In the genomic region with DNA sequence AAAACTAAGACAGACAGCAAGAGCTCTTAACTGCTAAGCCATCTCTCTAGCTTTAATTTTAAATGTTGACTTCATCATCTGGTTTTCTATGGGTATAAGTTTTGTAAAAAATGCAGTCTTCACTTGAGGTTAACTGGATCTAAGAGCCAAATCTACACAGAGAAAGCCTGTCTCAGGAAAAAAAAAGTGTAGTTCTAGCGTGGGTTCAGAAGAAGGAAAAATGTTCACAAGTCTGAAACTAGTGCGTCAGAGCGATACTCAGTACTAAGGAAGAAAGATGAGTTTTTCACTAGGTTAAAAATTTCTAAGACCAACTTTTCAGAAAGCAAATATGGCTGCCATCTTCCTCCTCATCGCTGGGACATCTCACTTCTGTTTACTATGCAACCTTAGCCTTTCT, we compare ENCODE assay signal across 20 mouse cellular contexts.
DNase-seq lines count a peak whose midpoint lies in the region; ATAC-seq lines count a peak whose summit lies in the region.
"Had no signal": no experiment of that assay in that cellular context is flagged by ENCODE, and none has a peak within 500 bp of the region (broad histone marks: within the 10 kb centered on the region; RNA-seq: fewer than 3 reads in every experiment).

No protein-coding gene starts in this region.

- DNase-seq in frontal cortex, postnatal 14 days (ENCODE audit: low spot score in 2 of 2), result no peak
- DNase-seq in brain, adult 2 months (ENCODE audit: low read depth, low spot score), result peak; percentile 40
- DNase-seq in telencephalon, adult 2 months (ENCODE audit: low read depth, low spot score), result peak; percentile 53
- no peak for DNase-seq in cerebellum, adult 11-12 months
- DNase-seq in adrenal gland, adult 8-10 months, result no peak
- DNase-seq: adrenal gland, adult 2 months; adrenal gland, postnatal 10 days; adrenal gland, postnatal 14 days; adrenal gland, postnatal 25 days; adrenal gland, postnatal 36 days; B cell, adult 2 months; cerebellum, adult 11 months; cerebellum, adult 18-20 months; cerebellum, adult 2 months; cerebellum, adult 8-10 months; cerebellum, adult 9-10 months had no signal

- peak; percentile 83 for ATAC-seq in frontal cortex, adult (ENCODE audit: low TSS enrichment)
- ATAC-seq: activated CD4-positive, CD25-positive, alpha-beta regulatory T cell, adult 4 months; CD4-positive, CD25-positive, alpha-beta regulatory T cell, adult 4 months; Patski had no signal

Comparison
In these comparisons a context has a peak if more than half of its experiments do, and no peak if none do; other contexts are left out.
1. DNase-seq: peak in brain, adult 2 months (single experiment) and telencephalon, adult 2 months (single experiment); none in frontal cortex, postnatal 14 days (0 of 2), cerebellum, adult 11-12 months (single experiment) and adrenal gland, adult 8-10 months (single experiment).